Mouse (Mus musculus): ENCODE measurements around the gene Epop.
A peak's percentile ranks its signal among the peaks of the same experiment; 100 is the strongest.
"Not testable (repeated sequence)": the region's sequence is repeated elsewhere in the genome, so short reads cannot be mapped to it uniquely, and the experiment has no call there.

Gene Epop

DNA sequence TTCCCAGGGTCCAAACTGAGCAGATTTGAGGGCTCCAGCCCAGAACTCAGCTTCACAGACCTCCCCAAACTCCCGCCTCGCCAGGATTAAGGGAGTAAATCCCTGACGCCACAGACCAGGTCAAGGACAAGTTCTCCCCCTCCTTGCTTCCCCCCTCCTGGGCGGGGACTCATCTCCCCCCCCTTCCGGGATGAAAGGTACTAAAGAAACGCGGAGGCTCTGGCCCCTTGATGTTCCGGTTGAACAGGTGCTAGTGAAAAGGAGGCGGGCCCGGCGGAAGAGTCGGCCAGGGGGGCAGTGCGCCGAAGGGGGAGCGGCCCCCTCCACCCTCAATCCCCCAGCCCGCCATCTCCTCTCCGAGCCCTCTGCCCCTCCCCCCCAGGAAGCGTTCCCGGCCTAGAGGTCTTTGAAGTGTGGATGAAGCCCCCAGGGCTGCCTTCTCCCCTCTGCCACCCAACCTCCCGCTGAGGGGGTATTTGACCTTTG, 32.2 kb upstream of the Epop start:
- ATAC-seq (ENCODE audit: insufficient number of reproducible peaks, low FRiP score, low TSS enrichment) = no peak

- no peak for ATAC-seq (ENCODE audit: insufficient number of reproducible peaks, low FRiP score, low TSS enrichment)
These were observed 31.5 kb upstream of the Epop start for GRCm38 (mm10) chr11:97660734-97661647.

- peak; percentile 57; the same call in 1 of the 2 replicates for ATAC-seq (ENCODE audit: insufficient number of reproducible peaks, low FRiP score, low TSS enrichment)
These were observed 30.6 kb upstream of the Epop start for GRCm38 (mm10) chr11:97659990-97660714.

- no peak for ATAC-seq (ENCODE audit: insufficient number of reproducible peaks, low FRiP score, low TSS enrichment)
These were observed 29.9 kb upstream of the Epop start for GRCm38 (mm10) chr11:97659267-97659989.

DNA sequence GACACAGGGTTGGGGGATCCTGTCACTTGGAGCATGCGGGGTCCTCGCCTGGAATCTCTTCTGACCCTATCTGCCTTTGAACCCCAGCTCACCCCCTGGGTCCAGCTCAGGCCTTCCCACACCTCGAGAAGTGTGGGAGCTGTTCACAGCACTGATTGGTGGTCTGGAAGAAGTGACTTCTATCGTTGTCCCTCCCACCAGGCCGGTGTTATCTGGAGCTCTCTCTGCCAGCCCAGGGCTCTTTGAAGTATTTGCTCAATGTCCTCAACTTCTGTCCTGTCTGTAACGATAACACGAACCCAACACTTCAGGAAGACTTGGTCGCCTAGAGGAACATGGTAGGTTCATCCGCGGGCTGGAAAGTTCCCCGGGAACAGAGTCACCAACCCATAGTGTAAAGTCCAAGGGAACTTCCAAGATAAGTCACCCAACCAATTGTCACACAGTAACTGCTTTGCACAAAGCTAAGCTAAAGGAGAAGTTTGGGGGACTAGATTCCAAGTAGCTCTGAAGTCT, 29.3 kb upstream of the Epop start:
- no peak for ATAC-seq (ENCODE audit: insufficient number of reproducible peaks, low FRiP score, low TSS enrichment)

DNA sequence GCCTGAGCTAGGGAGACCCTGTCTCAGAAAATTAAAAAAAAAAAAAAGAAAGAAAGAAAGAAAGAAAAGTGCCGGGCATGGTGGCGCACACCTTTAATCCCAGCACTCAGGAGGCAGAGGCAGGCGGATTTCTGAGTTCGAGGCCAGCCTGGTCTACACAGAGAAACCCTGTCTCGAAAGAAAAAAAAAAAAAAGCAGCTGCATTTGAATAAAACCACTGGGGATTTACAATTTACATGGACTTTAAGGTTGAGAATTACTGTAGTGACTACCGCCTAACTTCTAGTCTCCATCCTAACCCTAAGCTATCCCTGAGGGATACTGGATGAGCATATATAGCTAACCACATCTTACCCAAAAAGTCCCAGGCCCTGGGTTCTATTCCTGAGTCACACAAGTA, 28.5 kb upstream of the Epop start:
- not testable (repeated sequence) for ATAC-seq (ENCODE audit: insufficient number of reproducible peaks, low FRiP score, low TSS enrichment)

DNA sequence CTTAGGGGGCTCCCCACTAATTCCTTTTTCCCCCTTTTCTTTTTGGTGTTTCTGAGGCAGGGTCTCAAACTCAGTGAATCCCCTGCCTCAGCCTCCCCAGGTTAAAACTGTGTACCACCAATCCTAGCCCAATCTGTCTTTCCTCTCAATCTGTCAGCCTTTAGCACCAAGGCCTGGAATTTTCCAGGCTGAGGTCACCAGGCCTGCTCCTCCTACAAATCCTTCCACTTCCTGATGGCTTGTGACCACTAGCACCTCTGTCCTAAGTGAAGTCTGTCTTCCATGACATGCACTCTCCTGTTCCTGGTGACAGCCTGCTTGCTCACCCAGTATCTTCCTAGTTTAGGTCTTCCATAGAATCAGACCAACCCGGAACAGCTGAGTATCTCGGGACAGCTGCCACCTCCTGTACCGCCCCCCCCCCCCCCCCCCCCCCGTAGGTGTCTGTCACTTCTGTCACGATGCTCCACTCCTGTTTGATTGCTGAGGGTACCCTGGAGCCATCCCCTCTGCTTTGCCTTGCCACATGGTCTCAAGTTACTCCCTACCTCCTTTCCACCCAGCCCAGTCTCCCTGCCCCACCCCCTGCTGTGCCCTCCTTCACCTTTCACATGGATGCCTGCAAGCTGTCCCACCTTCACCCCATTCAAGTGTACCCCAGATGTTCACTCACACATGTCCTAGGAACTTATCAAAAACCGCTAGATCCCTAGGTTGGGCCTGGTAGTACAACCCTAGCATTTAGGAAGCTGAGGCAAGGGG, 27.9 kb upstream of the Epop start:
- no peak for ATAC-seq (ENCODE audit: insufficient number of reproducible peaks, low FRiP score, low TSS enrichment)

GRCm38 (mm10) chr11:97656269-97656971, 26.9 kb upstream of the Epop start:
- no peak for ATAC-seq (ENCODE audit: insufficient number of reproducible peaks, low FRiP score, low TSS enrichment)

GRCm38 (mm10) chr11:97654210-97654609, 24.7 kb upstream of the Epop start:
- ATAC-seq (ENCODE audit: insufficient number of reproducible peaks, low FRiP score, low TSS enrichment) = no peak

- ATAC-seq (ENCODE audit: insufficient number of reproducible peaks, low FRiP score, low TSS enrichment) = not testable (repeated sequence)
These were observed 23.9 kb upstream of the Epop start for GRCm38 (mm10) chr11:97653376-97653775.

GRCm38 (mm10) chr11:97650341-97650740, 20.8 kb upstream of the Epop start:
- no peak; the same call in 1 of the 2 replicates for ATAC-seq (ENCODE audit: insufficient number of reproducible peaks, low FRiP score, low TSS enrichment)

- not testable (repeated sequence) for ATAC-seq (ENCODE audit: insufficient number of reproducible peaks, low FRiP score, low TSS enrichment)
These were observed 19.0 kb upstream of the Epop start for GRCm38 (mm10) chr11:97648541-97648940.

DNA sequence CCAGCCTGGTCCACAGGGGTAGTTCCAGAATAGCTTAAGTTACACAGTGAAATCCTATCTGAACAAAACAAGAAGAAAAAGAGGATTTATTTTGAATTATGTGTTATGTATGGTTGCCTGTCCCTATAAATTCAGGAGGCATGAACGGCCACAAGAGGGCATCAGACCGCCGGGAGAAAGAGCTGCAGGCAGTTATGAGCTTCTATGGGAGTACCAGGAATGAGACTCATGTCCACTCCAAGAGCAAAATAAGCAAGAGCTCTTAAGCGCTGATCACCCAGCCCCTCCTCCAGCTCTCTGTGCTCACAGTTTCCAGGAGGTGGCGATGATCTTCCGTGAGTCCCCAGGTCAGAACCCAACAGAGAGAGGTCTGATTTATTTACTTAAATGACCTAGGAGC, 15.3 kb upstream of the Epop start:
- no peak; the same call in 1 of the 2 replicates for ATAC-seq (ENCODE audit: insufficient number of reproducible peaks, low FRiP score, low TSS enrichment)

DNA sequence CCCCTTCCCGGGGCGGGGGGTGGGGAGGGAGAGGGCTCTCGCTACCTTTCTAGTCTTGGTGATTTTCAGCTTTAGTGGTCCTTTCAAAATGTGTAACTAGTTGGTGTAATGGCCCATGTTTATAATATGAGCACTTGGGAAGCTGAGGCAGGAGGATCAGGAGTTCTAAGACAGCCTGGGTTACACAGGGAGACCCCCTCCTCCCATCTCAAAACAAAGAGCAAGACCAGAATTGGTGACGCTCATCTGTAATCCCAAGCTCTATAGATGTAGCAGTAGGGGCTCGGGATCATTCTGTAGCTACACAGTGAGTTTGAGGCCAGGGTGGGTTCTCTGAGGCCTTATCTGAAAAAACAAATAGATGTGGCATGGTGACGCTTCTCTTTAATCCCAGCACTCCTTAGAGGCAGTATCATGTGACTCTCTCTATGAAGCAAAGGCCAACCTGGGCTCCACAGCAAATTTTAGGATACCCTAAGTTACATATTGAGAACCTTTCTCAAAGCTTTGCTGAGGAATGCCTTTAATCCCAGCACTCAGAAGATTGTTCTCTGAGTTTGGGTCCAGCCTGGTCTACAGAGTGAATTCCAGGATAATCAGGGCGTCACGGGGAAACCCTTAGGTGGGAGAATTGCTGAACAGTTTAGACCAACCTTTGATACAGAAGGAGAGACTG, 14.0 kb upstream of the Epop start:
- no peak for ATAC-seq (ENCODE audit: insufficient number of reproducible peaks, low FRiP score, low TSS enrichment)

DNA sequence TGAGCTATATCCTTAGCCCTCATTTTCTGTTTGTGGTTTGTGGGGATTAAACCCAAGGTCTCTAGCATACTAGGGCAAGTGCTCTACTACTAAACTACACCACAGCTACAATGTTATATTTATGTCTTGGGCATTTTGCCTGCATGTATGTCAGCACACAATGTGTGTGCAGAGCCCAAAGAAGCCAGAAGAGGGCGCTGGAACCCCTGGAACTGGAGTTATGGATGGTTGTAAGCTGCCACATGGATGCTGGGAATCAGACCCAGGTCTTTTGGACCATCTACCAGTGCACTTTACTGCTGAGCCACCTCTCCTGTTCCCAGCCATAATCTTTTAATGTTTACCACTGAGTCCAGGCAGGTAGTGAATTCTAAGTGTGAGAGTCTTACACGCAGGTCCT, 13.2 kb upstream of the Epop start:
- ATAC-seq (ENCODE audit: insufficient number of reproducible peaks, low FRiP score, low TSS enrichment) = no peak

DNA sequence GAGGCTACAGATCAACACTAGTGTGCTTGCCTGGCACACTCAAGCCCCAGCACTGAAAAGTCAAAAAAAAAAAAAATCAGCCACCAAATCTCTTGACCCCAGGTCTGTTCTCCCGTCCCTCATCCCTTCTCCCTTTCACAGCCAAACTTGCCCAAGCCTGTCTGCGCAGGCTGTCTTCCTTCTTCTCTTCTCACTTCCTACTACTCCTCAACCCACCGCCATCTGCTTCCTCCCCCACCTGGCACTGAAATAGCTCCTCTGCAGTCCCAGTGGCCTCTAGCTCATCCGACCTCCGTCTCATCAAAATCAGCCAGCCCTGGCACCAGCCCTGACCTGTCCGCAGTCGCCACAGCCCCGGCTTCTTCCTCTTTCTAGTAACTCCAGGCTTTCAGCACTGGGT, 12.2 kb upstream of the Epop start:
- no peak for ATAC-seq (ENCODE audit: insufficient number of reproducible peaks, low FRiP score, low TSS enrichment)

DNA sequence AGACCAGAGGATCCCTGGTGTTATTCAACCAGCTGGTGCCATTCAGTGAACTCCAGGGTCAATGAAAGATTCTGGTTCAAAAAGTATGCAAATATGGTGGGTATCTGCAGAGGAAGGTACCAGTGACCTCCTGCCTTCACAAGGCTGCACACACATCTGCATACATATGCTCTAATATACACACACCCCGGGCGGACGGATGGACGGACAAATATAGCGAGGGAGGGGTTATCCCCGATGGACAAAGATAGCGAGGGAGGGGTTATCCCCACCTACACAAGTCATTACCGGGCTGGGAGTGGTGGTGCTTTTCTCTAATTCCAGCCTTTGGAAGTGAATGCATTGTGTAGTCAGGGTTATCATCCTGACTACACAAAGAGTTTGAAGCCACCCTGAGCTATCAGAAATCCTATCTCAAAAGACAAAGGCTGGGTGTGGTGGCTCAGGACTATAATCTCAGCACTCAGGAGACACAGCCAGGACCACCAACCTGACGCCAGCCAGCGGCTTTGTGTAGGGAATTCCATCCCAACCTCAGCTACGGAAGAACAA, 6.0 kb upstream of the Epop start:
- ATAC-seq (ENCODE audit: insufficient number of reproducible peaks, low FRiP score, low TSS enrichment) = no peak

GRCm38 (mm10) chr11:97632440-97632839, 2.9 kb upstream of the Epop start:
- not testable (repeated sequence) for ATAC-seq (ENCODE audit: insufficient number of reproducible peaks, low FRiP score, low TSS enrichment)

Data from cerebellum, adult (tissue).